Mouse (Mus musculus) kidney, adult 9 months (tissue): ENCODE data around the gene Hoxb4.
A peak's percentile ranks its signal among the peaks of the same experiment; 100 is the strongest.

Source experiments
- DNase-seq: peaks from one replicate; pipeline ENCODE4 v3.0.0; 2022

Hoxb4 gene

GRCm38 (mm10) chr11:96300354-96301063 is 17.6 kb upstream of the Hoxb4 start:
- DNase-seq = no peak

GRCm38 (mm10) chr11:96301064-96301431 is 17.0 kb upstream of the Hoxb4 start:
- DNase-seq = no peak

GRCm38 (mm10) chr11:96301837-96302236 is 16.2 kb upstream of the Hoxb4 start:
- DNase-seq = peak; percentile 90

- no peak for DNase-seq
These were observed 15.5 kb upstream of the Hoxb4 start for GRCm38 (mm10) chr11:96302381-96303150.

- DNase-seq = peak; percentile 93
These were observed 14.6 kb upstream of the Hoxb4 start, which contains the start of gene Hoxb5 for GRCm38 (mm10) chr11:96303151-96304099. TSS of gene Hoxb5 (plus strand) at chr11:96303336.

- DNase-seq = no peak
These were observed 13.5 kb upstream of the Hoxb4 start for GRCm38 (mm10) chr11:96304381-96305195.

- DNase-seq = peak; percentile 24
These were observed 12.4 kb upstream of the Hoxb4 start for GRCm38 (mm10) chr11:96305505-96306182.

- peak; percentile 45 for DNase-seq
These were observed 11.7 kb upstream of the Hoxb4 start for GRCm38 (mm10) chr11:96306183-96306907.

GRCm38 (mm10) chr11:96306908-96307269 is 11.2 kb upstream of the Hoxb4 start:
- DNase-seq = peak; percentile 67

- DNase-seq = peak; percentile 27
These were observed 9.3 kb upstream of the Hoxb4 start for GRCm38 (mm10) chr11:96308763-96309162.

GRCm38 (mm10) chr11:96309288-96309687 is 8.8 kb upstream of the Hoxb4 start:
- DNase-seq = peak; percentile 76

GRCm38 (mm10) chr11:96310183-96310938 is 7.7 kb upstream of the Hoxb4 start:
- peak; percentile 52 for DNase-seq

GRCm38 (mm10) chr11:96311097-96311496 is 7.0 kb upstream of the Hoxb4 start:
- peak; percentile 71 for DNase-seq

- peak; percentile 90 for DNase-seq
These were observed 6.3 kb upstream of the Hoxb4 start for GRCm38 (mm10) chr11:96311520-96312417.

- peak; percentile 24 for DNase-seq
These were observed 4.9 kb upstream of the Hoxb4 start for GRCm38 (mm10) chr11:96313134-96313533.

- peak; percentile 37 for DNase-seq
These were observed 4.2 kb upstream of the Hoxb4 start for GRCm38 (mm10) chr11:96313806-96314428.

GRCm38 (mm10) chr11:96314671-96315343 is 3.3 kb upstream of the Hoxb4 start:
- DNase-seq = peak; percentile 73

- DNase-seq = no peak
These were observed 2.8 kb upstream of the Hoxb4 start for GRCm38 (mm10) chr11:96315344-96315681.
